Comparison of ENCODE assay signal across 8 mouse cellular contexts in genomic region chr2:133614672-133615071, GRCm38 (mm10).
DNase-seq lines count a peak whose midpoint lies in the region; ATAC-seq and TF ChIP-seq lines count a peak whose summit lies in the region.

No protein-coding gene starts in this region.

- H3K4me2 ChIP-seq in forebrain, embryonic 15.5 days (replicated peaks) = no peak overlapping the region
- H3K4me2 ChIP-seq in liver, embryonic 14.5 days (ENCODE audit: low read depth) = no peak overlapping the region

- H3K27me3 ChIP-seq in forebrain, embryonic 15.5 days = no peaks in the 10 kb centered on the region
- H3K27me3 ChIP-seq in liver, embryonic 14.5 days (ENCODE audit: control insufficient read depth, insufficient read depth, low read length) = no peaks in the 10 kb centered on the region; the same call in 1 of the 2 replicates
- H3K27me3 ChIP-seq in splenic B cell, adult 2 months (ENCODE audit: control insufficient read depth, insufficient read depth, low read length, poor library complexity, severe bottlenecking) = no peaks in the 10 kb centered on the region

- ATAC-seq in CD4-positive, CD25-positive, alpha-beta regulatory T cell, adult 4 months = no peak
- peak; percentile 83 for ATAC-seq in forebrain, embryonic 15.5 days (replicated peaks)
- ATAC-seq in liver, embryonic 14.5 days (ENCODE audit: insufficient read depth) = no peak

- H3K27ac ChIP-seq in forebrain, embryonic 15.5 days (replicated peaks) = no peak overlapping the region
- H3K27ac ChIP-seq in liver, embryonic 14.5 days = no peak overlapping the region

- H3K9ac ChIP-seq in forebrain, embryonic 15.5 days (replicated peaks) = no peak overlapping the region
- H3K9ac ChIP-seq in liver, embryonic 14.5 days (replicated peaks) = no peak overlapping the region

- no peaks in the 10 kb centered on the region for H3K9me3 ChIP-seq in forebrain, embryonic 15.5 days
- no peaks in the 10 kb centered on the region for H3K9me3 ChIP-seq in liver, embryonic 14.5 days (ENCODE audit: control insufficient read depth, low read length)

- peak; percentile 25 for DNase-seq in CD4-positive, CD25-positive, alpha-beta regulatory T cell, adult 2 months (ENCODE audit: low read depth, low spot score)
- peak; percentile 8 to 11 for DNase-seq in right cerebral cortex, adult 2 months (ENCODE audit: low spot score in 2 of 2)
- DNase-seq in right cerebral cortex, postnatal 4 days = no peak
- peak; percentile 4 to 14 (median 12) for DNase-seq in liver, embryonic 14.5 days (ENCODE audit: low read depth in 3 of 3, low spot score in 3 of 3)
- DNase-seq in splenic B cell, adult 2 months (ENCODE audit: low read depth, low spot score) = peak; percentile 16
- no peak for DNase-seq in layer of hippocampus, postnatal 10 days (ENCODE audit: low spot score in 2 of 2)

- no peaks in the 10 kb centered on the region for H3K36me3 ChIP-seq in forebrain, embryonic 15.5 days
- no peaks in the 10 kb centered on the region for H3K36me3 ChIP-seq in liver, embryonic 14.5 days (replicated peaks; ENCODE audit: control insufficient read depth, insufficient read depth, low read depth)
- no peaks in the 10 kb centered on the region for H3K36me3 ChIP-seq in splenic B cell, adult 2 months (ENCODE audit: control insufficient read depth, insufficient read depth, low read length, poor library complexity, severe bottlenecking)

- WGBS in forebrain, embryonic 15.5 days = 22% methylated on average over 4 of the region's 4 CpGs
- 27% methylated on average over 4 of the region's 4 CpGs for WGBS in liver, embryonic 14.5 days (ENCODE audit: insufficient replicate concordance)

- TF ChIP-seq EP300 in liver, embryonic 14.5 days (IDR thresholded peaks at IDR 0.05; ENCODE audit: low read depth) = no peak

- H3K4me1 ChIP-seq in forebrain, embryonic 15.5 days = no peaks in the 10 kb centered on the region
- H3K4me1 ChIP-seq in liver, embryonic 14.5 days (replicated peaks; ENCODE audit: control insufficient read depth in 2 of 2, insufficient read depth in 2 of 2, low read length in 1 of 2) = no peaks in the 10 kb centered on the region

- H3K4me3 ChIP-seq in forebrain, embryonic 15.5 days = no peak overlapping the region
- no peak overlapping the region for H3K4me3 ChIP-seq in liver, embryonic 14.5 days (ENCODE audit: insufficient read depth in 1 of 2, low read depth in 2 of 2, low read length in 2 of 2)

- TF ChIP-seq CTCF in liver, embryonic 14.5 days (IDR thresholded peaks at IDR 0.05; ENCODE audit: low read depth) = peak; percentile 82

Comparison
In these comparisons a context has a peak if more than half of its experiments do, and no peak if none do; other contexts are left out.
1. DNase-seq: peak in CD4-positive, CD25-positive, alpha-beta regulatory T cell, adult 2 months (single experiment), right cerebral cortex, adult 2 months (2 of 2), liver, embryonic 14.5 days (3 of 3) and splenic B cell, adult 2 months (single experiment); none in right cerebral cortex, postnatal 4 days (single experiment) and layer of hippocampus, postnatal 10 days (0 of 2).